Mouse (Mus musculus): Measurements from ENCODE around the gene Vinac1.

The Vinac1 gene

DNA sequence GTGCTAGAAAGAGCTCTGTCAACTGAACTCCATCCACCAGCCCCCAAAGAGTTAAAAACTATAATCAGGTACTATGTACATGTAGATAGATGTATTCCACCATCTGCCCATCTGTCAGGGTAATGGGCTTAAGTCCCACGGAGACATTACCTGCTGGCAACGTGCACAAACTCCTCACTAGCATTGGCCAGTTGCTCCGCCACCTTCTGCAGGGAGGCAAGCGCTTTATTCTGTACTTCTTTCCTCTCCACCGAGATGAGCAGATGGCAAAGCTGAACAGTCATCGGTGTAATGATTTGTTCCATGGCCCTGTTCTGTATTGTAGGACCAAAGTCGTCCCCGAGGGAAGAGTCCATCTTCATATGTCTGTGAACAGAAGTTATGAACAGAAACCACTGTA lies at the start of gene Vinac1:
Gene Vinac1 (minus strand): TSS at position 362 of the 400 bp plus-strand sequence.
- no peak for DNase-seq (ENCODE audit: low spot score in 2 of 2)

DNA sequence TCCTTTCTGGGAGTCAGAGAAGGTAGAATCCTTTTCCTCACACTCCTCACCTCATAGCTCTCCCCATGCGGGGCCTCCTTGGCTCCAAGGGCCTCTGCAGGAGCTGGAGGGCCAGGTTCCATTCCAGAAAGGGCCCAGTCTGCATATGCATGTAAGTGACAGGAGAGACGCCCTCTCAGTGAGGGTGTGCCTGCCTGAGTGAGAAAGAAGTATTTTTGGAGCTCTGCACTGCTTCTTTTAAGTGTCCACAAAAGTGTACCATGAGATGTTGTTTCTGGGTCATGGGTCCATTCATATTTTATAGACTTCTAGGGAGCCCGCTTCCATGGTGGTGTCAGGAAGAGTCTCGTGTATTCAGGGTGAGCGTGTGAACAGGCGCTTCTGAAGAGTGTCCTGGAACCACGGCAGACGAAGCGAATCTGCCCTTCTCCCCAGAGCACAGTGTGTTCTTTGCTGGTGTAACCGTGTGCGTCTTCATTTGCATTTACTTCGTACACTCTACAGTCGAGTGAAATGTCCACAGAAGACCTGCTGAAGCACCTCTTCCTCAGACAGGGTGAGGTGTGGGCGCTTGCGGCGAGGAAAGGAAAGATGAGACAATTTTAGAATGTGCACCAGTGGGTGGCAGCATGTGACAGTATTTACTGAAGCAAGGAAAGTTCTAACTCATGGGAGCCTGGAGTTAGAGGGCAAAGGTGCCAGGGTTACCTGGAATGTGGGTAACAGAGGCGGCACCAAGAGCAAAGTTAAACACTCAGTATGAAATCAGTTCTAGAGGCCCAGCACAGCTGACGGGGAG lies 46.2 kb upstream of the Vinac1 start:
- peak in 1 of 2 experiments; percentile 71 for DNase-seq (ENCODE audit: low spot score in 2 of 2)

DNA sequence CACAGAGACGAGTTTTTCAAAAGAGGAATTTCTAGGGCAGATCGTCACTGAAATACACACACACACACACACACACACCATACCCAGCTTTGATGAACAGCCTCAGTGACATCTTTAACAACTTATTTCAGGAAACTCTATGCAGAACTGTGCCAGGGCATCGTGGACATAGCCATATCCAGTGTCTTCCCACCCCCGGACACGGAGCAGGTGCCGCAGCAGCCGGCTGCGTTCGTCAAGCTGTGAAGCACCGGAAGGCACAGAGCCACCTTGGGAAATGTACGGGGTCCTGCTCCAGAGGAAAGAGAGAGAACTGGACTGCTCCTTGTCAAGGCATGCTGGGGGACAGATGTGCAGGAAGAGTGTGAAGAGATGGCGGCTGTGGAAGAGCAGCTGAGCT lies 44.8 kb upstream of the Vinac1 start:
- DNase-seq (ENCODE audit: low spot score in 2 of 2): no peak

DNA sequence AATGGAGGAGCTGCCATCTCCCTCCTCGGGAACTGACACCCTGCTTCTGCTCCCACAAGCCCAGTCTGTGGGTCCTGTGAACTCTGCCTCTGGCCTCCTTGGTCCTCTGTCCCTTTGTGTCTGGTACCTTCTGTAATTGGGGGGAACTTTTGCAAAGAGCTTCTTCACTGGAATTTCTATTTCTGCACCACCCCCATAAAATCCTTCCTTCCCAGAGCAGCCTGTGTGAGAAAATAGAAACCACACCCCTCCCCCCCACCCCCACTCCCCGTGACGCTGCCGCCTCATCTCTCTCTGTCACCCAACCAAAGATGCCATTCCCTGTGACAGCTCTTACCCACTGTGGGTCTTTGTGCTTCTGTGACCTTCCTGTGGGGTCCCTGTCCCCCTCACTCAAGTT lies 42.4 kb upstream of the Vinac1 start:
- no peak for DNase-seq (ENCODE audit: low spot score in 2 of 2)

DNA sequence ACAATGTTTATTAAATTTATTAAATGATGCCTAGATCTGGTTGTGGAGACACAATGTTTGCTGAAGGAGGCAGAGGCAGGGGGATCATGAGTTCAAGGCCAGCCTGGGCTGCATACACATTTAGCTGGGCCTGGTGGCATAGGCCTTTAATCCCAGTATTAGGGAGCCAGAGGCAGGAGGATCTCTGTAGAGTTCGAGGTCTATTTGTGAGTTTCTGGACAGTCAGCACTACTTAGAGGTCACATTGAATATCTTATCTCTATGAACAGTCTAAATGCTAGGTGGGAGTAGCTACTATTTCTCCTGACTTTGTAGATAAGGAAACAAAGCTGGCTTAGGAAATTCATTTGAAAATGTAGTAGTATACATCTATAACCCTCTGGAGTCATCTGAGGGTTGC lies 39.5 kb upstream of the Vinac1 start:
- no peak for DNase-seq (ENCODE audit: low spot score in 2 of 2)

DNA sequence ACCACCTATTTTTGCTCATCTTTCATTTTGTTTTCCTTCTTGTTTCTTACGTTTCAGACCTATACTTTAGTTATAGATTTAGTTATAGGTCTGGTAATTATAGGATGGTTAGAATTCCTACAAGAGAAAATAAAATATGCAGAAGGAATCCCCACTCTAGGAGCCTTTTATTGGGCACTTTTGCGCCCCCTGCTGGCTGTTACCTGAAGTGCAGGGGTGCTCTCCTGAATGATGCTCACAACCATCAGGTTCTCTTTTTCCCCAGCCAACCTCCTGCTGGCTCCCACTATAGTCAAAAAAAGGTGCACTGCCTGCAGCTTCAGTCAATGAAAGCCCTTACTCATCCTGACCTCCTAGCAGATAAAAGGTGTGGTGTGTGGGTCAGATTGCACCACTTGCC lies 37.0 kb upstream of the Vinac1 start:
- DNase-seq (ENCODE audit: low spot score in 2 of 2): no peak

DNA sequence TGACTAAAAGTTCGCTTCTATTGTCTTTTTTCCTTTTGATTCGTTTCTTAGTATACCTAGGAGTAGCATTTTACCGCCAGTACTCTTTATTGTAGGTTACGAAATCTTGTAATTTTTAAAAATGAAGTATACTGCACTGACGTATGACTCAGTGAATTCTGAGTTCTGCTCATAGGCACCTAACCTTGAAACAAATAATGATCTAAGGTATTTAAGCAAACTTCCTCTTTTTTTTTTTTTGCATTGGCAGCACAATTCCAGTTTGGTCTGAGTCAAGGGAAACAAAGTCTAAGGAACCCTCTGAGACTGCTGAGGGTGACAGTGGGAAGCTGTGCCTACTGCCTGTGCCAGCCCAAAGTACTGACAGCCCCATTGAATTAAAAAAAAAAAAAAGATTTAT lies 35.5 kb upstream of the Vinac1 start:
- DNase-seq (ENCODE audit: low spot score in 2 of 2): no peak

DNA sequence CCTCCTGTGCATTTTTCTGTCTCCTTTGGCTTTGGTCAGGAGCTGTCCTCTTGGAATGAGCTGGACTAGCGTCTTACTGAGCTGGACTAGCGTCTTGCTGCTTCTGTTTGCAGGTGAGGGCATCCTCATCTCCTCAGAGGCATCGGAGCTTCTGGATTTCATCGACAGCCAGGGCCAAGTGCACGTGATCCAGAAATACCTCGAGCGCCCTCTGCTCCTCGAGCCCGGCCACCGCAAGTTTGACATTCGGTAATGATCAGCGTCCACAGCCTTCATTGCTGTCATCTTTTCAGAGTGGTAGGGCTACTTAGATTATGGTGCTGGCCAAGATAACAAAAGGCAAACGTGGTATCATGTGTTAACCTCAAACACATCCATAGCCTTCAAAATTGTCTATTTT lies 33.1 kb upstream of the Vinac1 start:
- DNase-seq (ENCODE audit: low spot score in 2 of 2): no peak

DNA sequence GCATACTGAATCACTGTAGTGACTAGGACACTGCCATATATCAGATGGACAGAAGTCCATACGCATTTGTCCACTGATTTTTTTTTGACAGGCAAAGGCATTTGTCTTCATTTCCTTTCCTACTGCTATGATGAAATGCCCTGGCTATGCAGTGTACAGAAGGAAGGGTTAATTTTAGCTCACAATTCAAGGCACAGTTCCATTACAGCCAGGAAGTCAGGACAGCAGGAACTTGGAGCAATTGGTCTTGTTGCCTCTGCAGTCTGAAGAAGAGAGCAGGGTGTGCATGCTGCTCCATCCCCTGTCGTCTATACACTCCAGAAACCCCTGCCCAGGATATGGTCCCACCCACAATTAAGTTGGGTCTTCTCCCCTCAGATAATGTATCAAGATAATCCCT lies 31.2 kb upstream of the Vinac1 start:
- DNase-seq (ENCODE audit: low spot score in 2 of 2): no peak

DNA sequence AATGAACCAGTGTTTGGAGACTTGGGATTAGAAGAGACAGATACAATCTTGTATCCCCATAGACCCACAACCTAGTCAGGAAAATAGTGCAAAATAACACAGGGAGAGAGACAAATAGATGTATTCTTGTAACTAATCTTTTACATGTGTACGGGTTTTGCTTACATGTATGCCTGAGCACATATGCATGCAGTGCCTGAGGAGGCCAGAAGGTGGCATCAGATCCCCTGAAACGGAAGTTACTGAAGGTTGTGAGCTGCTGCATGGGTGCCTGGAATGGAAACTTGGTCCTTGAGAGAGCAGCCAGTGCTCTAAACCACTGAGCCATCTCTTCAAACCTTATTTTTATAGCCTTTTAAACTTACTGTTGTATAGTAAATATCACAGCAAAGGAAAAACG lies 30.3 kb upstream of the Vinac1 start:
- DNase-seq (ENCODE audit: low spot score in 2 of 2): no peak

DNA sequence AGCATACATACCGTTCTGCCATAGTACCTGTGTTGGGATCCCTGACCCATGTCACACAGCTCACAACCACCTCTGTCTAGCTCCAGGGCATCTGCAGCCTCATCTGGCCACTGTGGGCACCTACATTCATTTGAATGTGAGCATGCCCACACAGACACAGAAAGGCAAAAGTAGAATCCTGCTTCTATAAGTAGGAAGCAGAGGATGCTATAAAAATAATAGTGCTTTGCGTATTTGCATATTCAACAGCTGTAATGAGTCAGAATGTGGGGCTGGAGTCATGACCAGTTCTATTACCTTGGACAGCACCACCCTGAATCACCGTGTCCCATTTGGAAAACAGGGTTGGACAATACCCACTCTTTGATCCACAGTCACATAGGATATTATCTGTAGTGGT lies 22.3 kb upstream of the Vinac1 start:
- no peak for DNase-seq (ENCODE audit: low spot score in 2 of 2)

DNA sequence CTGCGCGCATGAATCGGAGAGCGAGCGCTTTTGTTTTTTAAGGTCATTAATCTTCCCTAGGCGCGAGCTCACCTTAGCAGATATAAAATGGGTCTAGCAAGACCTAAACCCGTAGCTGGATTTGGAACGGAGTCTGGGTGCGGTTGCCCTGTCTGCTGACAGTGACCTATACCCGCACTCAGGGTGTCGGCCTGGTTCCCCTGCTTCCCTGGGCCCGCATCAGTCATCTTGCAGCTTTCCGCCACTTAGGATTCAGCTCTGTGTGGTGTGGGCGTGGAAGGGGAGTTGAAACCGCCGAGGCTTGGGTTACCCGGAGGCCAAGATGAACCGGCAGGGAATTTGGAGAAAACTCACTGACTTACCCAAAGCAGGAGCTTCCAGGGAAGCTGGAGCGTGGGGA lies 18.4 kb upstream of the Vinac1 start:
- DNase-seq (ENCODE audit: low spot score in 2 of 2): peak in 1 of 2 experiments; percentile 61

DNA sequence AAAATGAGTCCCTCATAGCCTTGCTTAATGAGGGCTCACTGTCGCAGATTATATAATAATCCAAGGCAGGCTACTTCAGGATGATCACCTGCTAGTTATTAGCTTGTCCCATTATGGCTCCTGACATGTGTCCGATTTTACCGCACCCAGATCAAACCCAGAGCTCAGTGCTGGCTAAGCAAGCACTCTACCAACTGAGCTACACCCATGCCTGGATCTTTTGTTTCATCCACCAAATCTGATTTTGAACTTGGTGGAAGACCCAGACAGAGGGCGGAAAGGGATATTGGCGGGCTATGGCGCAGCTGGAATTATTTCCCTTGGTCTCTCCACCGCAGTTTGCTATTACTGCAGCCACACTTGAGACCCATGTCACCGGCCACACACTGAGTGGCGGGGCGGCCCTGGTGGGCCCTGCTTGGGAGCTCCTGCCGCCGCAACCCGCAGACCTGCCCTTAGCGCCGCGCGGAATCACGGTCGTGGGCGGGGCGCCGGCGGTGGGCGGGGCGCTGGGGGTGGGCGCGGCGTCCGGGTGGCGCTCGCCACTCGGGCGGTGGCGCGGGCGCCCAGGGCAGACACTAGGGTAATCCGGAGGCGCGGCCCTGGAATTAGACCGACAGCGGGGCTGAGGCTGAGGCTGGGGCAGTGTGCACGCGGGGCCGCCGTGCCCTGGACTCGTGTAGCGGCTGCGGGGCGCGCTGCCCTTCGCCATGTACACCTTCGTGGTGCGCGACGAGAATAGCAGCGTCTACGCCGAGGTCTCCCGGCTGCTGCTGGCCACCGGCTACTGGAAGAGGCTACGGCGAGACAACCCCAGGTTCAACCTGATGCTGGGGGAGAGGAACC lies 17.7 kb upstream of the Vinac1 start, which contains the start of gene Ttl:
Gene Ttl (plus strand): TSS at position 506 of the 846 bp plus-strand sequence.
- peak; percentile 48 to 60 for DNase-seq (ENCODE audit: low spot score in 2 of 2)

DNA sequence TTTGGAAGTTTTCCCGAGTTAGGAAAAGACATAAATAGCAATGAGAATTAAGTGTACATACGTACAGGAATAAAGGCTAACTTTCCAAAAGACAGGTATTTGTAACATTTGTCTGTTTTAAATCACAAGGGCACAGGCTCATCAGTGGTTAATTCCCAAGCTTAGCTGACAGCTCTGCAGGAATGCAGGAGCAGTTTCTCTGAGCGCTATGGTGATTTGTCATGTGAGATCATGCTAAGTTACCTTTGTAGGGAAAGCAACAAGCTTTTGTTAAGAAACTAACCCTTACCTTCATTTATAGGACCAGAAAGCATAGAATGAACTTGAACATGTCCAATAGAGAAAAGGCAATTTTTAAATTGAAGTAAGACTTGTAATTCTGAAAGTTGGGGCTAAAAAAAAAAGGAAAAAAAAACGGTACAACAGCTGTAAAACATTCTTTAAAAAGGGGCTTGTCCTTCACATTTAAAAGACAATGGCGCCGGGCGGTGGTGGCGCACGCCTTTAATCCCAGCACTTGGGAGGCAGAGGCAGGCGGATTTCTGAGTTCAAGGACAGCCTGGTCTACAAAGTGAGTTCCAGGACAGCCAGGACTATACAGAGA lies 13.6 kb upstream of the Vinac1 start:
- DNase-seq (ENCODE audit: low spot score in 2 of 2): no peak

DNA sequence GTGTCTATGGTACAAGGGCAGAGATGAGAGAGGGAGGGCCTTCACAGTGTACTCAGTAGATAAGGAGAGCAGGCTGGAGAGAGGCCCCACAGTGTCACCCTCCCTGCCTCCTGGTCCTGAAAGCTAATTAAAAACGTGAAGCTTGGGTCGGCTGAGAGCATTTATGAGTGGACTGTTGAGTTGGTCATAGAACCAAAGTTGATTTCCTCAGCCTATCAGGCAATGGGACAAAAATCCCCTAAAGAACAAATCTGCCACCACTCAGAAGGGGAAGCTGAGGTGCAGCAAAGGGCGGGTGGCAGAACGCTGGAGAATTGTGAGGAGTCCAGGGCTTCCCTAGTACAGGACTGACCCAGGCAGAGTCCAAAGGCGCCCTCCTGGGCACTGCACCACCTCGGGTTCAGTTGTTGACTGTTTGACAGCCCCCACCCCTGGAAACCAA lies 10.0 kb upstream of the Vinac1 start:
- DNase-seq (ENCODE audit: low spot score in 2 of 2): no peak

DNA sequence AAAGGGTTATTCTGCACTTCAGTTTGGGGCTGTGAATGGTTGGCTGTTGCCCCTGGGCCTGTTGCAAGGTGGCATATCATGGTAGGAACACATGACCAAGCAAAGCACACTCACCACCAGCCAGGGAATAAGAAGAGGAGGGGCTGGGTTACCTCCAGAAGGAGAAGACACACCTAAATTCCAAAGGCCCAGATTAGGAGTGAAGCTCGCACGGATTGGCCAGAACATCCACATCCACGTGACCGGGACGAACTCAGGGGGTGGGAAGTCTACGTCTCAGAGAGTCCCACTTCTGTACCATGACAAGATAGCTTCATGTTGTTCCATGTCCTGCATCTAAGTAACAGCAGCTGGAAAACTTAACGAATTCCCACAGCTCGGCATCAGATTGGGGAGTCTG lies 9.3 kb upstream of the Vinac1 start:
- DNase-seq (ENCODE audit: low spot score in 2 of 2): no peak

DNA sequence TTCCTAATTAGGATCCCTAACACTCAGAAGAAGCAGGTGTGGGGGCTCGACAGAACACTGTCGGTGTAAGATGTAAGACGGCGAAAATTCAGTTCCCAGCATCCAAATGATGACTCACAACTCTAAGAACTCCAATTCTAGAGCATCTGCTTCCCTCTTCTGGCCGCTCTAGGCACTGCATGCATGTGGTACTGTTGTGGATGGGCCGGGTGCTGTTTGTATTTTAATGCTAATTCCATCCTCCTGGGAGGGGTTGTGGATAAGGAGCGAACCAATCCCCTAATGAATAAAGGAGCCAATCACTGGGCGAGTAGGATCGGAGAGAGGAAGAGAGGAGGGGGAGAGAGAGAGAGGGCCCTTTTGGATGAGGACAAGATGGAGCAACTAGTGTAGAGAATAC lies 8.6 kb upstream of the Vinac1 start:
- no peak for DNase-seq (ENCODE audit: low spot score in 2 of 2)

DNA sequence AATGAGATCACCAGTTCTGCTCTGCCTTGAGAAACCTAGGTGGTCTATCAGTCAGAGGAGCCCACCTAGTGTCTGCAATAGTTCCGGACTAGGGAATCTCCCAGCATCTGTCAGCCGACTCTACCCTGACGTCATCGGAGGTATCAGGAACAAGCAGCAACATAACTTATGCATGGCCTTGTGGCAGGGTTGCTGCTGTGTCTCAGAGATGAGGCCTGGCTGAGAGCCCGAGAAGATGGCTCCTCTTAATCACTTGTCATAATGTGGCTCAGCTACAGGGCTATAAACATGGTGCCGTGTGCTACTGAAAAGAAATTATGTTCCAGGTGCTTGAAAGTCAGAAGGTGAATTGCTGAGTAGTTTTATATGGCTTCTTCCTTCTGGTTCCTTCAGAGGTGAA lies 7.8 kb upstream of the Vinac1 start:
- no peak for DNase-seq (ENCODE audit: low spot score in 2 of 2)

DNA sequence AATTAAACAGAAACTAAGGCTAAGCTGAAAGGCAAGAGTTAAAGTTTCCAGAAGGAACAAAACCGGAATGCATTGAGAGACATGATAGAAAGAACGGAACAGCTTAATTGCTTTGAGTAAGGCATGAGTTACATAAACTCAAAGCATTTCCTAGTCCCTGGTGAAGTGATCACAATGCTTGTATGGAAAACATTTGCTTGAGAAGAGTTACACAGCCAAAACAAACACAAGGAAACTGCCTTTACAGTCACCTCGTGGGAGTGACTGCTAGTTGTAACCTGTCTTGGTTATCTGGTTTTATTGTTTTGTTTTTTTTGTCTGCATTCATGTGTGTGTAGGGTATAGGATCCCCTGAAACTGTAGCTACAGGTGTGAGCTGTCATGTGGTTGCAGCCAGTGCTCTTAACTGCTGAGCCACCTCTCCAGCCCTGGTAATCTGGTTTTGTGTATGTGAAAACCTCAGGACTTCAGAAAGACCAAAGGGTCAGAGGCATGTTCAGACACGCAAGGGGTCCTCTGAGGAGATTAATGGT lies 4.5 kb upstream of the Vinac1 start:
- no peak for DNase-seq (ENCODE audit: low spot score in 2 of 2)

DNA sequence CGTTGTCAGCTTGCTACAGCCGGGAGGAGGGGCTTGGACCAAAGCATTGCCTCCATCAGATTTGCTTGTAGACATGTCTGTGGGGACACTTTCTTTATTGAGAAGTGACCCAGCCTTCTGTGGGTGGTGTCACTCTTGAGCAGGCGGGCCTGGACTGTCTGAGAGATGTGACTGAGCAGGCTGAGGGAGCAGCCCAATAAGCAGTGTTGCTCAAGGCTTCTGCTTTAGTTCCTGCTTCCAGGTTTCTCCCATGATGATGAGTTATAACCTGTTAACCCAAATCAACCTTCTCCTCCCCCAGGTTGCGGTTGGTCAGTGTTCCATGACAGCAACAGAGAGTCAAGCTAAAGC lies 1.2 kb downstream of the Vinac1 start:
- DNase-seq (ENCODE audit: low spot score in 2 of 2): no peak

DNA sequence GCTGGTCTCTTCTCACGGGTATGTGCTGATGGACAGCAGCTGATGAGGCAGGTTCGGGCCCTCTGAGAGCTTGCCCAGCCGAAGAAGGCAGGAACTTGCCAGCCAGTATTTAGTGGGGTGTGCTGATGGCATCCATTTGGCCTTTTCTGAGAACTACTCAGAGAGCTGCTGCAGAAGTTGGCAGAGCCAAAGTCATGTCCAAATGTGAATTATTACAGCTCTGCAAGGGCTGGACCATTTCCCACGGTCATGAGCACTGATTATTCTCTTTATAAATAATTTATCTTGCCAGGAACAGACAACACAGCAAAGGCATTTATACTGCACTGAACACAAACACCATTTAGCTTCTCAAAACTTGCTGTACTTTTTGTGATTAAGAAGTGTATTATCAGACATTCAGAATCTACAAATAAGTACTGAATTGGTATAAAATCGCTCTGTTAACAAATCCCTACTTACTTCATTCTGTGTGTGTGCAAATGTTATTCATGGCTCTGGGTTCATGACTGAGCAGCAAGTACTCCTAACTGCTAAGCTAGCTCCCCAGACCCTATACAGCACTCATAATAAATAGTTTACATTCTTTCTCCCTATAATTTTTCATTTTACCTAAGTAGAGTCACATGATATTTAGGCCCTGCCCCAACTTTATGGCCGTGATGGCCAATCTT lies 1.7 kb downstream of the Vinac1 start:
- DNase-seq (ENCODE audit: low spot score in 2 of 2): no peak

DNA sequence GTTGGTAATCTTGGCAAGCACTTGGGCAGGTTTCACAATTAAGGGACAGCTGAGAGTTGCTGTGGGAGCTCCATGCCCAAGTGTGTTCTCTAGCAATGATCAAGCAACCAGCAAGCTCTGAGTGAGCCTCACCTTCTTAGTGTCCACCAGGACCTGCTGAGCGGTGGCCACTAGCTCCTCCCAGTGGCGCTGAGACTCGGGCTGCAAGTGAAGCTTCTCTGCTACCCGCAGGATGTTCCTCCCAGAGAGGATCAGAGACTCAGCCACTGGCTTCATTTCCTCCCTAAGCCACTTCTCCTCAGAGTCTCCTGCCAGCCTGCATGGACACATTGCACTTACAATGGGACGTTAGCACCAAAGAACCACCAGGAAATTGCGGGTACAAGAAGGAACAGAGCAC lies 7.4 kb downstream of the Vinac1 start:
- no peak for DNase-seq (ENCODE audit: low spot score in 2 of 2)
